In genomic region chr10:99171961-99172497, GRCm38 (mm10) we compare ENCODE assay signal across 7 mouse cellular contexts. TPM values are rescaled to one million over a fixed set of nuclear protein-coding genes. Genes with fewer than 3 reads are reported as not detected.
DNase-seq lines count a peak whose midpoint lies in the region; ATAC-seq and TF ChIP-seq lines count a peak whose summit lies in the region.

No protein-coding gene starts in this region.

- TF ChIP-seq POLR2A in bone marrow, adult 2 months (IDR thresholded peaks at IDR 0.05; ENCODE audit: borderline replicate concordance, control insufficient read depth, low read depth, low read length) = no peak

- H3K4me3 ChIP-seq in bone marrow, adult 2 months (replicated peaks; ENCODE audit: control insufficient read depth, low read depth, low read length) = no peak overlapping the region
- H3K4me3 ChIP-seq in hindbrain, embryonic 13.5 days = no peak overlapping the region
- H3K4me3 ChIP-seq in limb, embryonic 13.5 days = no peak overlapping the region
- no peak overlapping the region for H3K4me3 ChIP-seq in midbrain, embryonic 11.5 days (ENCODE audit: low read depth, low read length)

- WGBS in bone marrow, adult 2 months = 10% methylated on average over 12 of the region's 12 CpGs
- 21% methylated on average over 12 of the region's 12 CpGs for WGBS in hindbrain, embryonic 13.5 days
- 13% methylated on average over 12 of the region's 12 CpGs for WGBS in limb, embryonic 13.5 days
- WGBS in midbrain, embryonic 11.5 days = 30% methylated on average over 12 of the region's 12 CpGs

- peak overlapping the region; percentile 66 for H3K27ac ChIP-seq in bone marrow, adult 2 months (ENCODE audit: control insufficient read depth, insufficient read depth, low read depth, low read length, poor library complexity)
- H3K27ac ChIP-seq in hindbrain, embryonic 13.5 days = peak overlapping the region; percentile 62
- H3K27ac ChIP-seq in limb, embryonic 13.5 days = peak overlapping the region; percentile 49; the same call in 1 of the 2 replicates
- H3K27ac ChIP-seq in midbrain, embryonic 11.5 days (ENCODE audit: low read depth, low read length) = no peak overlapping the region; the same call in 1 of the 2 replicates

- no peak overlapping the region; the same call in 1 of the 2 replicates for H3K9ac ChIP-seq in hindbrain, embryonic 13.5 days
- no peak overlapping the region for H3K9ac ChIP-seq in limb, embryonic 13.5 days
- peak overlapping the region; percentile 39; the same call in 1 of the 2 replicates for H3K9ac ChIP-seq in midbrain, embryonic 11.5 days (ENCODE audit: low read length)

- peaks cover 4% of the 10 kb centered on the region; the same call in 1 of the 2 replicates for H3K4me1 ChIP-seq in bone marrow, adult 2 months (ENCODE audit: control insufficient read depth, insufficient read depth, low read length)
- H3K4me1 ChIP-seq in hindbrain, embryonic 13.5 days (replicated peaks) = peaks cover 16% of the 10 kb centered on the region
- H3K4me1 ChIP-seq in limb, embryonic 13.5 days = peaks cover 19% of the 10 kb centered on the region
- H3K4me1 ChIP-seq in midbrain, embryonic 11.5 days (ENCODE audit: control insufficient read depth, insufficient read depth, low read length) = 0 out of 2 replicates have a peak, but pooled peaks cover 2% of the 10 kb centered on the region

- DNase-seq in Muller cell, postnatal 12 days (ENCODE audit: inconsistent ontology term) = peak; percentile 96
- DNase-seq in gastrocnemius, adult 8-10 months (ENCODE audit: low spot score in 2 of 2) = peak; percentile 14 to 28
- peak; percentile 91 for DNase-seq in midbrain, embryonic 11.5 days (ENCODE audit: low spot score, missing footprints)
- DNase-seq in testis, postnatal 14 days (ENCODE audit: low spot score) = peak; percentile 21

- H3K27me3 ChIP-seq in hindbrain, embryonic 13.5 days = no peaks in the 10 kb centered on the region
- no peaks in the 10 kb centered on the region for H3K27me3 ChIP-seq in limb, embryonic 13.5 days
- no peaks in the 10 kb centered on the region for H3K27me3 ChIP-seq in midbrain, embryonic 11.5 days (ENCODE audit: control insufficient read depth, insufficient read depth, low read length)

- H3K36me3 ChIP-seq in hindbrain, embryonic 13.5 days = no peaks in the 10 kb centered on the region
- no peaks in the 10 kb centered on the region for H3K36me3 ChIP-seq in limb, embryonic 13.5 days
- H3K36me3 ChIP-seq in midbrain, embryonic 11.5 days (ENCODE audit: control insufficient read depth, insufficient read depth, low read length) = no peaks in the 10 kb centered on the region

- H3K4me2 ChIP-seq in hindbrain, embryonic 13.5 days = peak overlapping the region; percentile 15; the same call in 1 of the 2 replicates
- H3K4me2 ChIP-seq in limb, embryonic 13.5 days (replicated peaks) = peak overlapping the region; percentile 31
- H3K4me2 ChIP-seq in midbrain, embryonic 11.5 days = no peak overlapping the region

- no peaks in the 10 kb centered on the region for H3K9me3 ChIP-seq in hindbrain, embryonic 13.5 days
- H3K9me3 ChIP-seq in limb, embryonic 13.5 days = no peaks in the 10 kb centered on the region
- no peaks in the 10 kb centered on the region for H3K9me3 ChIP-seq in midbrain, embryonic 11.5 days (ENCODE audit: control insufficient read depth, low read length)

- no peak for TF ChIP-seq CTCF in bone marrow, adult 2 months (IDR thresholded peaks at IDR 0.05; ENCODE audit: control insufficient read depth, insufficient read depth, low read length)

- ATAC-seq in hindbrain, embryonic 13.5 days (ENCODE audit: low FRiP score) = peak; percentile 54
- ATAC-seq in limb, embryonic 13.5 days (ENCODE audit: low FRiP score, low read depth) = peak; percentile 65
- ATAC-seq in midbrain, embryonic 11.5 days (ENCODE audit: low FRiP score) = peak; percentile 55

RNA-seq across cellular contexts. Expression of gene Phxr2, which starts 45.9 kb away (rescaled TPM):
- not detected in 2 replicates for polyA plus RNA-seq in bone marrow, adult 2 months (2011; ENCODE audit: insufficient read depth, insufficient read length, low replicate concordance, missing spikeins)
- not detected for total RNA-seq in gastrocnemius, adult 8-10 months (2022)
- not detected in 2 replicates for polyA plus RNA-seq in hindbrain, embryonic 13.5 days (2015; fragmentation: Nextera tagmentation; extraction: Ambion mirVana)
- not detected in 2 replicates for polyA plus RNA-seq in limb, embryonic 13.5 days (2015; fragmentation: Nextera tagmentation; extraction: Ambion mirVana)
- polyA plus RNA-seq in midbrain, embryonic 11.5 days (2014; fragmentation: Nextera tagmentation; extraction: Ambion mirVana) = 0.14 TPM in 1 of 2 replicates, not detected in the other

Comparison
In these comparisons a context has a peak if more than half of its experiments do, and no peak if none do; other contexts are left out.
1. DNase-seq: peak in every context shown above with its lines; median percentile 96 in Muller cell, postnatal 12 days; 91 in midbrain, embryonic 11.5 days; 21 in gastrocnemius, adult 8-10 months; 21 in testis, postnatal 14 days.